Mouse (Mus musculus) liver, embryonic 14.5 days (tissue): Measurements from ENCODE around the gene St6galnac6.

Experiments
- CTCF ChIP-seq: IDR thresholded peaks from 2 replicates; pipeline ENCODE4 v1.5.1; 2016; ENCODE audit warnings: antibody characterized with exemption, low read depth, control low read depth
- EP300 ChIP-seq: IDR thresholded peaks from 2 replicates; pipeline ENCODE4 v1.6.1; 2016; ENCODE audit warnings: antibody characterized with exemption, low read depth

DNA sequence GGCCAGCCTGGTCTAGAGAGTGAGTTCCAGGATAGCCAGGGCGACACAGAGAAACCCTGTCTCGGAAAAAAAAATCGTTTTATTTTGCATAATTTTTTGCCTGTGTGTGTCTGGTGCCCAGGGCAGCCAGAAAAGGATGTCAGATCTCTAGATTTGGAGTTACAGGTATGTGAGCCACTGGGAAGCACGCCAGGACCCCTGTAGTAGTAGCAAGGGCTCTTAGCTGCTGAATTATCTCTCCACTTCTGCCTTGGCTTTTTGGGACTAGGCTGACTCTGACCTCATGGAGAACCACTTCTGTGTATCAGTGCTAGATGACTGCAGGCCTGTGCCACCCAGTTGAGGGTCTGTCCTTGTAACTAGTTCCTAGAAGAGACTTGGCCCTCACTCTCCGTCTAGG, 42.3 kb downstream of the St6galnac6 start:
- no peak for TF ChIP-seq CTCF
- TF ChIP-seq EP300 = no peak
